Mouse (Mus musculus): Measurements from ENCODE around the gene Atp6v1g3.

- TF ChIP-seq CTCF (IDR thresholded peaks at IDR 0.05; ENCODE audit: borderline replicate concordance, extremely low read depth, insufficient read depth, insufficient read length): no peak
- no peak for TF ChIP-seq POLR2A (IDR thresholded peaks at IDR 0.05; ENCODE audit: borderline replicate concordance, extremely low read depth, insufficient read depth, insufficient read length, poor library complexity, severe bottlenecking)
These were observed 61.2 kb downstream of the Atp6v1g3 start for GRCm38 (mm10) chr1:138334701-138335100.

Data from brain, embryonic 14.5 days (tissue).